Mouse (Mus musculus) E14TG2a.4 (cell line): ENCODE results near the gene Rev1.
A peak's percentile ranks its signal among the peaks of the same experiment; 100 is the strongest.

Experiments
- H3K27me3 ChIP-seq: 2 replicates; pipeline ENCODE4 v1.6.1; 2014; ENCODE audit warnings: low read length, control low read depth; ENCODE audit not compliant: insufficient read depth
- H3K36me3 ChIP-seq: 2 replicates; pipeline ENCODE4 v1.6.1; 2014; ENCODE audit warnings: low read length, control low read depth; ENCODE audit not compliant: insufficient read depth
- H3K4me1 ChIP-seq: replicated peaks from 2 replicates; pipeline ENCODE4 v1.6.1; 2014; ENCODE audit warnings: low read depth, low read length, control low read depth
- H3K4me3 ChIP-seq: replicated peaks from 2 replicates; pipeline ENCODE4 v1.5.1; 2014; ENCODE audit warnings: mild to moderate bottlenecking, low read length
- H3K9me3 ChIP-seq: 2 replicates; pipeline ENCODE4 v1.6.1; 2014; ENCODE audit warnings: low read length, control low read depth
- CTCF ChIP-seq: conservative IDR thresholded peaks from 2 replicates; pipeline ENCODE4 v1.5.1; 2014; ENCODE audit warnings: low read length
- NANOG ChIP-seq: IDR thresholded peaks from 2 replicates; pipeline ENCODE4 v1.6.1; 2014; ENCODE audit warnings: borderline replicate concordance, low read length, mixed read lengths
- POU5F1 ChIP-seq: IDR thresholded peaks from 2 replicates; pipeline ENCODE4 v1.6.1; 2014; ENCODE audit warnings: low read length, borderline replicate concordance

Rev1 gene

DNA sequence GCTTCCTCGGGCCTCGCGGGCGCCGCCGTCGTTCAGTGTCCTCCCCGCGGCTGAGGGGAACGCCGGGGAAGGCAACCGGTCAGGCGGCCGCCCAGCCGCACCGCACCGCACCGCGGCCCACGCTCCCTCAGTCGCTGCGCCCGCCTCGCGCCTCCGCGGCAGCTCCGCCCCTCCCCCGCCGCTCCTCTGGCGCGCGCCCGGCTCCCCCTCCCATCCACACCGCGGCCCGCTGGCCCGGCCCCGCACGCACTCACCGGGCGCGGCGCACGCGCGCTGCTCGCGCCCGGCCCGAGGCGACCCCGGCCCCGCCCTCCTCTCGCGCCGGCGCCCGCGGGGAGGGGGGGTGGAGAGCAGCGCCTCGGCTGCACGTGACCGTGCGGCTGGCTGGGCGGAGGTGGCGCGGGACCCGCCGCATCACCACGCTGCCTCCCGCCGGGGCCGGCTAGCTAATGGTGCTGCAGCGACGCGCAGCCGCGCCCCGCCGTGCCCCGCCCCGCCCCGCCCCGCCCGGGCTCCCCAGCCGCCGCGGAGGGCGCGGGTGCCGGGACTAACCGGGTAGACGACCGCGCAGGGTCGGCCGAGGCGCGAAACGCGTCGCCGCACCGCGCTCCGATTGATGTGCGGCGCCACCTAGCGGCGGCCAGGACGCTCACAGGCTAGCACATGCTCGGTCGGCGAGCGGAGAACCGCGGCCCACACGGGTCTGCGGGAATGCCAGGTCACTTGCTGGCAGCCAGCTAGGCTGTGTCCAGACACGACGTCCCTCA, at the start of gene Rev1:
TSS of gene Rev1 (minus strand) at position 301 of the 767 bp plus-strand sequence.
- H3K4me3 ChIP-seq, result peak within 1 kb of the TSS; percentile 95
- no peaks in the 10 kb centered on the region for H3K9me3 ChIP-seq
- H3K36me3 ChIP-seq, result peaks cover 25% of the 10 kb centered on the region
- H3K27me3 ChIP-seq, result peaks cover 11% of the 10 kb centered on the region; the same call in 1 of the 2 replicates
- no peak for TF ChIP-seq CTCF
- TF ChIP-seq POU5F1, result no peak
- no peak for TF ChIP-seq NANOG
- H3K4me1 ChIP-seq, result peaks cover 47% of the 10 kb centered on the region

DNA sequence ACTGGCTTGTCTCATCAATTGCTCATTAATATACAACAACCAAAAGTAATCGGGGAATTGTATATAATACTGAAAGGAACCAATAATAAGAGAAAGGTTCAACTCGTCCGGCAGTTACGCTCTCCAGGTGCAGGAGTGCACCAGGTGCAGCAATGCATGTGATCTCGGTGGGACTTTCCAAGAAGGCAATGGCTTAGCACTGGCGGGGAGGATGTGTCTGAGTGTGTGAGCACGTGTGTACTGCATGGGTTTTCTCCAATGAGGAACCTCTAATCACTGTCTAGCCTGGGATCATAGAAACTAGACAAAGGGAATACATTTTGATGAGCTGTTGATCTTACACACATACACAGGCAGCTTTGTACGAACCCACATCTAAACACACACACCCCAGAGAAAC, 49.3 kb upstream of the Rev1 start:
- Histone ChIP-seq H3K4me1 (peaks cover 12% of the 10 kb centered on the region), H3K9me3 (no peaks in the 10 kb centered on the region), H3K27me3 (no peaks in the 10 kb centered on the region), H3K36me3 (no peaks in the 10 kb centered on the region), H3K4me3 (no peak overlapping the region)
- no peak for TF ChIP-seq POU5F1
- TF ChIP-seq NANOG, result no peak
- TF ChIP-seq CTCF, result no peak

DNA sequence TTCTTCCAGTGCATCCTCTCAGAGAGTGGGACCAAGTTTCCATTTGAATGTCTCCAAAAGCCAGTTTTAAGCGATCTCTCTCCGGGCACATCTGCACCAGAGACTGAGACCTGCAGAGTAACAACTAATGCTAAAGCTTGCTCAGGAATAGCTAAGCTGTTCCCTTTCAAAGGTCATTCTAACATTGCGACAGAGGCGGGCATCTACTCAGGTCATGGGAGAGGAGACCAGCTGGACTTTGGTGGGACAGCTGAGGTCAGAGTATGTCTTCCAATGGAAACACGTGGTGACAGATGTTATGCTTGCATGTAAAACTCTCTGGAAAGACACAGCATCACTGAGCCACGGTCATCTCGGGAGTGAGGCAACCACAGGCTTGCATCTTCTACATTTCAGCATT, 46.5 kb upstream of the Rev1 start:
- Histone ChIP-seq H3K4me3 (no peak overlapping the region), H3K9me3 (no peaks in the 10 kb centered on the region), H3K4me1 (peaks cover 5% of the 10 kb centered on the region), H3K27me3 (no peaks in the 10 kb centered on the region), H3K36me3 (no peaks in the 10 kb centered on the region)
- TF ChIP-seq NANOG, result no peak
- no peak for TF ChIP-seq POU5F1
- TF ChIP-seq CTCF, result no peak

DNA sequence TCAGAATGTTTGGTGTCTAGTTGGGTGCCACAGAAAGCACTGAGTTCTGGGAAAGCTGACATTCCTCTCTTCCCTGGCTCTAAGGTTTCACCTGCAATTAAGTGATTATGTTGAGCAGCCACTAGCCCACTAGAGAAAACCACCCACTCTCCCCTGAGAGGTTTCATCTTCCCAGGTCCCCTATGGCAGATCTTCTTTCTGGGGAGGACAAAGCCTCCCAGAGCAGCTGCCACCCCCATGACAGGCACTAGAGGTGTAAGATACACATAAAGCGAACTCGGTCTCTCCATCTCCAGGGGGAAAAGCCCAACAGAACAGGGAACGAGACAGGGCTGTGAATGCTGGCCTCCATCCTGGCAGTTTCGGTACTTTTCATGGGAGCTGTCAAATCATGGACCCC, 42.3 kb upstream of the Rev1 start:
- no peaks in the 10 kb centered on the region; the same call in 1 of the 2 replicates for H3K27me3 ChIP-seq
- no peaks in the 10 kb centered on the region for H3K36me3 ChIP-seq
- H3K4me3 ChIP-seq, result no peak overlapping the region
- no peak for TF ChIP-seq CTCF
- TF ChIP-seq NANOG, result no peak
- no peak for TF ChIP-seq POU5F1
- no peaks in the 10 kb centered on the region for H3K9me3 ChIP-seq
- H3K4me1 ChIP-seq, result no peaks in the 10 kb centered on the region

DNA sequence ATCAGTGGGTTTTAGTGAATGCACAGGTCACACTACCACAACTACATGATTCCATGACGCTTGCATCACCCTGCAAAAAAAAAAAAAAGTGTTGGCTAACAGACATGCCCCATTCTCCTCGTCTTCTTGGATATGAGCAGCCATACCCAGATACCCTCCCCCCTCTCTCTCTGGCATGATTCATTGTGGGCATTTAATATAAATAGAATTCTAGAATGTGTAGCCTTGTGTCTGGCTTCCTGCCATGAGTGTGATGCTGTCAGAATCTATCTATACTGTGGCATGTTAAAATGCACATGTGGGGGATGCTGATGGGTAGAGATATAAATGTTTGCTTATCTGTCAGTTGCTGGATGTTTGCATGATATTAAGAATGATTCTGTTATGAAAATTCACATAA, 36.1 kb upstream of the Rev1 start:
- Histone ChIP-seq H3K27me3 (peaks cover 8% of the 10 kb centered on the region), H3K4me3 (no peak overlapping the region), H3K9me3 (no peaks in the 10 kb centered on the region), H3K36me3 (no peaks in the 10 kb centered on the region), H3K4me1 (no peaks in the 10 kb centered on the region)
- TF ChIP-seq POU5F1 (no peak), NANOG (no peak), CTCF (no peak)

DNA sequence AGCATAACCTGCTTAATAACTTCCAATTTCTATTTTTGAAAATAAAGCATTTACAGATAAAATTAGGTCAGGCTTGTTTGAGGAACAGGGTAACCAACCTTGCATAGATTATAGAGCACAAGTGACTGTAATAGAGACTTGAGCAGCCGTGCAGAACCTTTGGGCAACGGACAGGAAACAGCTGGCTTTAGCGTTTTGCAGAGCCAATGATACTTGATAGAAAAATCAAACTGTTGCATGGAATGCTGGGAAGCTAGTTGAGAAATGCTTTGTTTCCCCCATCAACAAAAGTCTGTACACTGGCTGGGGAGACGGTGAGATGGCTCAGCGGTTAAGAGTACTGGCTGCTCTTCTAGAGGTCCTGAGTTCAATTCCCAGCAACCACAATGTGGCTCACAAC, 20.5 kb upstream of the Rev1 start:
- Histone ChIP-seq H3K4me1 (no peaks in the 10 kb centered on the region), H3K27me3 (no peaks in the 10 kb centered on the region)

DNA sequence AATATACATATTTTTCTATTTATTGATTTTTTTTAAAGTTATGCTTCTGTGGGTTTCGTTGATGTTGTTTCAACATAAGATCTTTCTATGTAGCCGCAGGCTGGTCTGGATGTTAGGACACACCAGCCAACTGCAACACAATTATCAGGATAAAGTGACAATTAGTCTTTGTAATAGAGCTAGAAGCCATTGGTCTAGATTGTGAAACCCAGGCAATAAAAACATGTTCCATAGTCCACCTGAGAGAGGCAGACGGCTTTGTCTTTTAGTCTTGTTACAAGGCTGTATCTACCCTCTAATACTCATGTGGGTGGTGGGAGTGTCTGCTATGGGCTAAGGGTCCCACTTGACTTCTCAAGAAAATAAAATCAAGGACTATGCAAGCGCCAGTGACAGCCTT, 16.4 kb upstream of the Rev1 start:
- H3K4me1 ChIP-seq, result no peaks in the 10 kb centered on the region
- H3K27me3 ChIP-seq, result no peaks in the 10 kb centered on the region
- no peaks in the 10 kb centered on the region for H3K9me3 ChIP-seq
- no peak overlapping the region for H3K4me3 ChIP-seq
- H3K36me3 ChIP-seq, result no peaks in the 10 kb centered on the region
- TF ChIP-seq CTCF (no peak), POU5F1 (no peak), NANOG (no peak)

More for the DNA sequence above, 20.5 kb upstream of the Rev1 start:
- TF ChIP-seq NANOG, result no peak
- no peak for TF ChIP-seq POU5F1
- no peak for TF ChIP-seq CTCF
- Histone ChIP-seq H3K9me3 (peaks cover 7% of the 10 kb centered on the region; the same call in 1 of the 2 replicates), H3K4me3 (no peak overlapping the region), H3K36me3 (no peaks in the 10 kb centered on the region)

DNA sequence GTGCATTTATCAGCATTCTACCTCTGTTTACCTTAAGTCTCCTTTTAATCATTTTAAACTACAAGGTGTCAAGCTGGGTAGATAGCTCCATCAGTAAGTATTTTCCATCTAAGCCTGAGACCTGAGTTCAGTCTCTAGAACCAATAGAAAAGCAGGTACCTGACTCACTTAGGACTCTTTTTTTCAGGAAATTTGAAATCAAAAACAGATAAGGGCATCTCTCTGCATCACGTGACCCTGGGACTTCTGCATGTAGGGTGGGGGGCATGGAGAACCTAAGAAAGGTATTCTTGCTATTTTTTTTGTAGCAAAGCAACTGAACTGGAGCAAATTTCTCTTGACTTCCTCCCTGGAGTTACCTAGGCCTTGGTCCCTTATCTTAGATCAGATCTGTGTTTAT, 11.8 kb upstream of the Rev1 start:
- Histone ChIP-seq H3K4me3 (no peak overlapping the region), H3K4me1 (no peaks in the 10 kb centered on the region), H3K9me3 (no peaks in the 10 kb centered on the region), H3K36me3 (no peaks in the 10 kb centered on the region), H3K27me3 (peaks cover 10% of the 10 kb centered on the region)
- no peak for TF ChIP-seq CTCF
- no peak for TF ChIP-seq NANOG
- TF ChIP-seq POU5F1, result no peak

DNA sequence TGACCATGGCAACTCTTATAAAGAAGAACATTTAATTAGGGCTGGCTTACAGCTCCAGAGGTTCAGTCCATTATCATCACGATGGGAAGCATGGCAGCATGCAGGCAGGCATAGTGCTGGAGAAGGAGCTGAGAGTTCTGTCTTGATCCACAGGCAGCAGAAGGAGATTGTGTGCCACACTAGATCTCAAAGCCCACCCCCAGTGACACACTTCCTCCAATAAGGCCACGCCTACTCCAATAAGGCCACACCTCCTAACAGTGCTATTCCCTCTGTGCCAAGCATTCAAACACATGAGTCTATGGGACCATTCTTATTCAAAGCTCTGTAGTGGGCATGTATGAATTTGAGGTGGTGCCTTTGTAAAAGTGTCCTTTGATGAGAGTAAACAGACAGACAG, 11.3 kb upstream of the Rev1 start:
- Histone ChIP-seq H3K4me1 (no peaks in the 10 kb centered on the region), H3K36me3 (no peaks in the 10 kb centered on the region), H3K4me3 (no peak overlapping the region), H3K9me3 (no peaks in the 10 kb centered on the region), H3K27me3 (peaks cover 10% of the 10 kb centered on the region)
- TF ChIP-seq CTCF (no peak), POU5F1 (no peak), NANOG (no peak)
